In the genomic region with DNA sequence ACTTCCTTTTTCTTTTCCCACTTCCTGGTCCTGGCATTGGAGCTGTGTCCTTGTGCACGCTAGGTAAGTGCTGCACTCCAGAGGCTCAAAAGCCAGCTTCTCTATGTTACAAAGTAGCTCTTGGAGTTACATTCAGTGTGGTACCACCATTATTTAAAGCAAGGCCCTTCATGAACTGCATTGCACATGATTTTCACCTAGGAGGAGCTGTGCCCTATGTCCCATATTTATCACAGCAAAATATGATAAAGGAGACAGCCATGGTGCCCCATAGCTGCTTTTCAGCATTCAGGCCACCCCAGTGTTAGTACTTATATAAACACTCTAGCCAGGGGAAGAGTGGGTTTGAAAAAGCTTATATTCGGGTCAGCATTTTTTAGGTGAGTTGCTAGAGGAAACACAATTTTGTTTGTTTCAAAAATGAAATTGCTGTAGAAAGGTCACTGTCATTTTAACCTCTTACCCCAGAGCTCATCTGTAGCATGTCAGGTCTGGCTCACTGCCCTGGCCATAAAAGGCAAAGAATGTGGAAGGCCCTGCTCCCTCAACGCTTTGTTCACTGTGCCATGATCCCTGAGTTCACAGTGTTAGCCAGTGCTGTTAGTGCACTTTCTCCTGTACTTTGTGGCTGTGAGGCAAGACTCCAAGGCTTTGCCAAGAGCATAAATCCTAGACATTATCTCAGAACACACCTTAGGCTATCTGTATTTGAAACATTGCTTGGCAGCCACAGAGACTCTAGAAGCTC, we compare ENCODE assay signal across 11 mouse cellular contexts. TPM values are rescaled to one million over a fixed set of nuclear protein-coding genes. Genes with fewer than 3 reads are reported as not detected.
DNase-seq lines count a peak whose midpoint lies in the region; ATAC-seq lines count a peak whose summit lies in the region.
"Had no signal": no experiment of that assay in that cellular context is flagged by ENCODE, and none has a peak within 500 bp of the region (broad histone marks: within the 10 kb centered on the region; RNA-seq: fewer than 3 reads in every experiment).

No protein-coding gene starts in this region.

- no peak overlapping the region for H3K4me3 ChIP-seq in kidney, embryonic 14.5 days (ENCODE audit: low read length)
- H3K4me3 ChIP-seq in heart, embryonic 16.5 days (ENCODE audit: low read length), result no peak overlapping the region
- H3K4me3 ChIP-seq: liver, embryonic 13.5 days had no signal

- H3K36me3 ChIP-seq in kidney, embryonic 14.5 days (ENCODE audit: control insufficient read depth, insufficient read depth, low read length), result peaks cover 74% of the 10 kb centered on the region
- H3K36me3 ChIP-seq in heart, embryonic 16.5 days (ENCODE audit: control insufficient read depth, insufficient read depth), result peaks cover 27% of the 10 kb centered on the region

- no peak overlapping the region for H3K9ac ChIP-seq in kidney, embryonic 14.5 days (ENCODE audit: low read depth, low read length)
- H3K9ac ChIP-seq in heart, embryonic 16.5 days (ENCODE audit: low read length), result no peak overlapping the region
- H3K9ac ChIP-seq: liver, embryonic 13.5 days had no signal

- peak; percentile 69 for DNase-seq in kidney, adult 18-20 months
- DNase-seq in adrenal gland, postnatal 25 days, result peak; percentile 16
- peak; percentile 69 for DNase-seq in large intestine, adult 2 months (ENCODE audit: low read depth, low spot score)
- no peak for DNase-seq in right cerebral cortex, adult 2 months (ENCODE audit: low spot score in 2 of 2)
- no peak for DNase-seq in c-Kit-positive CD71-positive TER-119-positive erythroid progenitor cells, embryonic 14.5 days (ENCODE audit: low spot score)
- DNase-seq: gastrocnemius, postnatal 25 days; layer of hippocampus, adult 9-11 months; liver, embryonic 13.5 days; right cerebral cortex, postnatal 4 days had no signal

- H3K4me2 ChIP-seq in kidney, embryonic 14.5 days (replicated peaks; ENCODE audit: low read depth, low read length), result no peak overlapping the region
- no peak overlapping the region for H3K4me2 ChIP-seq in heart, embryonic 16.5 days (ENCODE audit: low read depth, low read length)
- H3K4me2 ChIP-seq: liver, embryonic 13.5 days had no signal

- no peak overlapping the region for H3K27ac ChIP-seq in kidney, embryonic 14.5 days (ENCODE audit: low read depth, low read length)
- H3K27ac ChIP-seq in heart, embryonic 16.5 days (ENCODE audit: low read length), result peak overlapping the region; percentile 79
- H3K27ac ChIP-seq: liver, embryonic 13.5 days had no signal

- WGBS in kidney, embryonic 14.5 days, result 68% methylated on average over 3 of the region's 3 CpGs
- WGBS in heart, embryonic 16.5 days, result 54% methylated on average over 3 of the region's 3 CpGs
- 21% methylated on average over 3 of the region's 3 CpGs for WGBS in large intestine, adult 2 months

- no peaks in the 10 kb centered on the region for H3K4me1 ChIP-seq in kidney, embryonic 14.5 days (ENCODE audit: control insufficient read depth, insufficient read depth, low read length)
- peaks cover 31% of the 10 kb centered on the region for H3K4me1 ChIP-seq in heart, embryonic 16.5 days (ENCODE audit: control insufficient read depth, insufficient read depth, low read length)
- H3K4me1 ChIP-seq: liver, embryonic 13.5 days had no signal

- no peaks in the 10 kb centered on the region for H3K9me3 ChIP-seq in kidney, embryonic 14.5 days (ENCODE audit: control insufficient read depth, low read length)
- no peaks in the 10 kb centered on the region for H3K9me3 ChIP-seq in heart, embryonic 16.5 days (replicated peaks; ENCODE audit: control insufficient read depth, low read length)
- H3K9me3 ChIP-seq: liver, embryonic 13.5 days had no signal

- no peak for ATAC-seq in kidney, embryonic 14.5 days (ENCODE audit: low FRiP score, low TSS enrichment)
- ATAC-seq in heart, embryonic 16.5 days (replicated peaks; ENCODE audit: extremely low read depth, insufficient read depth, low FRiP score), result 0 out of 2 replicates have a peak, but pooled peaks have one; percentile 52

- H3K27me3 ChIP-seq in kidney, embryonic 14.5 days (ENCODE audit: control insufficient read depth, insufficient read depth, low read length), result no peaks in the 10 kb centered on the region
- H3K27me3 ChIP-seq in heart, embryonic 16.5 days (ENCODE audit: control insufficient read depth, insufficient read depth, low read length), result no peaks in the 10 kb centered on the region
- H3K27me3 ChIP-seq: liver, embryonic 13.5 days had no signal

RNA-seq across cellular contexts. Expression of a gene that starts 42.8 kb away (rescaled TPM):
- polyA plus RNA-seq in kidney, embryonic 14.5 days (2014; fragmentation: Nextera tagmentation; extraction: Ambion mirVana), result 41.1 and 53.3 TPM in 2 replicates
- 31.0 and 32.6 TPM in 2 replicates for total RNA-seq in adrenal gland, postnatal 25 days (2021)
- polyA plus RNA-seq in heart, embryonic 16.5 days (2015; fragmentation: Nextera tagmentation; extraction: Ambion mirVana), result 28.4 and 32.0 TPM in 2 replicates
- polyA plus RNA-seq in large intestine, adult 2 months (2012; rRNA removed), result 16.9 and 18.3 TPM in 2 replicates

RNA-seq across cellular contexts. Expression of a gene that starts 42.8 kb away (rescaled TPM):
- 10.6 and 26.6 TPM in 2 replicates for polyA plus RNA-seq in kidney, embryonic 14.5 days (2014; fragmentation: Nextera tagmentation; extraction: Ambion mirVana)
- total RNA-seq in adrenal gland, postnatal 25 days (2021), result 20.2 and 26.3 TPM in 2 replicates
- 24.2 and 25.4 TPM in 2 replicates for polyA plus RNA-seq in heart, embryonic 16.5 days (2015; fragmentation: Nextera tagmentation; extraction: Ambion mirVana)
- polyA plus RNA-seq in large intestine, adult 2 months (2012; rRNA removed), result 9.1 and 13.9 TPM in 2 replicates

Comparison
In these comparisons a context has a peak if more than half of its experiments do, and no peak if none do; other contexts are left out.
1. DNase-seq: peak in kidney, adult 18-20 months (single experiment), adrenal gland, postnatal 25 days (single experiment) and large intestine, adult 2 months (single experiment); none in right cerebral cortex, adult 2 months (0 of 2) and c-Kit-positive CD71-positive TER-119-positive erythroid progenitor cells, embryonic 14.5 days (single experiment).